Mouse (Mus musculus): Measurements from ENCODE around the gene Ccdc142.

The Ccdc142 gene

GRCm38 (mm10) chr6:83118825-83119733 is 17.7 kb downstream of the Ccdc142 start:
- no peak for DNase-seq

GRCm38 (mm10) chr6:83119734-83120051 is 18.3 kb downstream of the Ccdc142 start:
- DNase-seq = peak; percentile 47

GRCm38 (mm10) chr6:83120930-83121862 is 19.8 kb downstream of the Ccdc142 start, which contains the start of gene Wbp1:
Wbp1 (minus strand) TSS chr6:83121559.
- DNase-seq = peak; percentile 99

- no peak for DNase-seq
Measured at GRCm38 (mm10) chr6:83121863-83122710, 20.7 kb downstream of the Ccdc142 start.

- DNase-seq = no peak
Measured at GRCm38 (mm10) chr6:83122961-83123360, 21.6 kb downstream of the Ccdc142 start.

GRCm38 (mm10) chr6:83124851-83125312 is 23.5 kb downstream of the Ccdc142 start:
- DNase-seq = peak; percentile 93

- DNase-seq = no peak
Measured at GRCm38 (mm10) chr6:83125331-83125730, 23.9 kb downstream of the Ccdc142 start, which contains the start of gene Ino80b. Ino80b (minus strand) TSS chr6:83125431.

GRCm38 (mm10) chr6:83127419-83127818 is 26.0 kb downstream of the Ccdc142 start:
- DNase-seq = no peak

- DNase-seq = peak; percentile 88
Measured at GRCm38 (mm10) chr6:83131469-83132034, 30.2 kb downstream of the Ccdc142 start.

GRCm38 (mm10) chr6:83132176-83132919 is 30.9 kb downstream of the Ccdc142 start:
- DNase-seq = peak; percentile 35

GRCm38 (mm10) chr6:83134226-83134625 is 32.8 kb downstream of the Ccdc142 start:
- DNase-seq = peak; percentile 51

- peak; percentile 77 for DNase-seq
Measured at GRCm38 (mm10) chr6:83134951-83135513, 33.6 kb downstream of the Ccdc142 start, which contains the start of gene Rtkn. Rtkn (plus strand) TSS chr6:83135463.

GRCm38 (mm10) chr6:83135571-83136161 is 34.3 kb downstream of the Ccdc142 start:
- DNase-seq = peak; percentile 80

GRCm38 (mm10) chr6:83136291-83136880 is 35.0 kb downstream of the Ccdc142 start:
- DNase-seq = no peak

GRCm38 (mm10) chr6:83136881-83137575 is 35.6 kb downstream of the Ccdc142 start:
- peak; percentile 70 for DNase-seq

GRCm38 (mm10) chr6:83137576-83137950 is 36.2 kb downstream of the Ccdc142 start:
- peak; percentile 89 for DNase-seq

GRCm38 (mm10) chr6:83138056-83138455 is 36.7 kb downstream of the Ccdc142 start:
- DNase-seq = peak; percentile 36

GRCm38 (mm10) chr6:83140044-83140443 is 38.6 kb downstream of the Ccdc142 start:
- DNase-seq = no peak

GRCm38 (mm10) chr6:83141636-83142035 is 40.2 kb downstream of the Ccdc142 start:
- DNase-seq = no peak
